Mouse (Mus musculus): ENCODE data around the gene Naaa.

The Naaa gene

GRCm38 (mm10) chr5:92215308-92215707 lies 62.7 kb downstream of the Naaa start, which contains the start of gene U90926:
U90926 (minus strand) TSS chr5:92215408.
- DNase-seq (ENCODE audit: extremely low spot score) = no peak

GRCm38 (mm10) chr5:92212231-92212630 lies 65.7 kb downstream of the Naaa start:
- no peak for DNase-seq (ENCODE audit: extremely low spot score)

GRCm38 (mm10) chr5:92210205-92210604 lies 67.8 kb downstream of the Naaa start:
- no peak for DNase-seq (ENCODE audit: extremely low spot score)
